Mouse (Mus musculus) embryonic fibroblast, embryonic 13.5 days (primary cell): ENCODE measurements around the gene Tmem185b. TPM values are rescaled to one million over a fixed set of nuclear protein-coding genes. Genes with fewer than 3 reads are reported as not detected.

Source experiments
- H3K27ac ChIP-seq: 2 replicates; pipeline ENCODE4 v1.5.1; 2012; ENCODE audit warnings: low read length, control low read depth, inconsistent platforms; ENCODE audit not compliant: insufficient read depth
- H3K4me1 ChIP-seq: 2 replicates; pipeline ENCODE4 v1.6.1; 2011; ENCODE audit warnings: low read length; ENCODE audit not compliant: control insufficient read depth, insufficient read depth
- H3K4me3 ChIP-seq: 2 replicates; pipeline ENCODE4 v1.5.1; 2011; ENCODE audit warnings: mild to moderate bottlenecking, control low read depth, low read length; ENCODE audit not compliant: insufficient read depth
- CTCF ChIP-seq: IDR thresholded peaks from 2 replicates; pipeline ENCODE4 v1.5.1; 2011; ENCODE audit warnings: mild to moderate bottlenecking, control low read depth, low read length, moderate library complexity, borderline replicate concordance; ENCODE audit not compliant: insufficient read depth
- POLR2A ChIP-seq: IDR thresholded peaks from 2 replicates; pipeline ENCODE4 v1.6.1; 2011; ENCODE audit warnings: low read depth, mild to moderate bottlenecking, control low read depth, low read length, moderate library complexity
- polyA plus RNA-seq: library from polyadenylated mRNA; stranded (reverse); fragments of >200 nt; gene quantifications from 2 replicates; pipeline ENCODE4 v1.2.4, GENCODE M21; 2011; ENCODE audit warnings: low read depth; ENCODE audit not compliant: missing spikeins, insufficient read length

Gene Tmem185b
- polyA plus RNA-seq = 18.4 and 22.1 TPM in 2 replicates

- 0 out of 2 replicates have a peak, but pooled peaks cover 3% of the 10 kb centered on the region for H3K4me1 ChIP-seq
- peak within 1 kb of the TSS; percentile 38 for H3K4me3 ChIP-seq
- H3K27ac ChIP-seq = peak within 1 kb of the TSS; percentile 44
- TF ChIP-seq POLR2A (peak; percentile 92), CTCF (no peak)
Measured at GRCm38 (mm10) chr1:119525689-119526591, at the start of gene Tmem185b. Gene Tmem185b, plus strand, starts transcription at chr1:119526160.

GRCm38 (mm10) chr1:119476905-119477353 lies 49.0 kb upstream of the Tmem185b start:
- no peaks in the 10 kb centered on the region for H3K4me1 ChIP-seq
- H3K4me3 ChIP-seq = no peak overlapping the region
- H3K27ac ChIP-seq = no peak overlapping the region
- TF ChIP-seq POLR2A = no peak
- no peak for TF ChIP-seq CTCF

- Histone ChIP-seq H3K4me3 (no peak overlapping the region), H3K4me1 (no peaks in the 10 kb centered on the region), H3K27ac (no peak overlapping the region)
- TF ChIP-seq POLR2A (no peak), CTCF (no peak)
Measured at GRCm38 (mm10) chr1:119479641-119480040, 46.3 kb upstream of the Tmem185b start.

- Histone ChIP-seq H3K27ac (no peak overlapping the region), H3K4me3 (no peak overlapping the region), H3K4me1 (no peaks in the 10 kb centered on the region)
- TF ChIP-seq POLR2A (no peak), CTCF (no peak)
Measured at GRCm38 (mm10) chr1:119480678-119481077, 45.3 kb upstream of the Tmem185b start.

- TF ChIP-seq CTCF = no peak
- no peak for TF ChIP-seq POLR2A
- H3K4me3 ChIP-seq = no peak overlapping the region
- H3K27ac ChIP-seq = no peak overlapping the region
- no peaks in the 10 kb centered on the region for H3K4me1 ChIP-seq
Measured at GRCm38 (mm10) chr1:119481205-119481932, 44.6 kb upstream of the Tmem185b start.

GRCm38 (mm10) chr1:119482891-119483290 lies 43.1 kb upstream of the Tmem185b start:
- Histone ChIP-seq H3K4me1 (no peaks in the 10 kb centered on the region), H3K4me3 (no peak overlapping the region), H3K27ac (no peak overlapping the region)
- TF ChIP-seq CTCF = no peak
- TF ChIP-seq POLR2A = no peak

GRCm38 (mm10) chr1:119484457-119484856 lies 41.5 kb upstream of the Tmem185b start:
- TF ChIP-seq CTCF = peak; percentile 38; the same call in 1 of the 2 replicates
- TF ChIP-seq POLR2A = no peak
- no peak overlapping the region for H3K27ac ChIP-seq
- no peaks in the 10 kb centered on the region for H3K4me1 ChIP-seq
- no peak overlapping the region for H3K4me3 ChIP-seq

GRCm38 (mm10) chr1:119485825-119486224 lies 40.1 kb upstream of the Tmem185b start:
- TF ChIP-seq POLR2A (no peak), CTCF (no peak)
- no peak overlapping the region for H3K4me3 ChIP-seq
- H3K27ac ChIP-seq = no peak overlapping the region
- H3K4me1 ChIP-seq = no peaks in the 10 kb centered on the region

- H3K27ac ChIP-seq = no peak overlapping the region
- H3K4me1 ChIP-seq = peaks cover 7% of the 10 kb centered on the region
- TF ChIP-seq POLR2A = no peak
- TF ChIP-seq CTCF = no peak
- H3K4me3 ChIP-seq = no peak overlapping the region
Measured at GRCm38 (mm10) chr1:119487917-119488590, 37.9 kb upstream of the Tmem185b start.
